Mouse (Mus musculus): ENCODE data around the gene Selenoi.

- no peak for TF ChIP-seq CTCF (IDR thresholded peaks at IDR 0.05; ENCODE audit: extremely low read depth, insufficient read depth, low read length)
- TF ChIP-seq POLR2A (IDR thresholded peaks at IDR 0.05; ENCODE audit: extremely low read depth, insufficient read depth, low read length) = no peak
These were observed 48.5 kb downstream of the Selenoi start for GRCm38 (mm10) chr5:30280864-30281263.

Measured in cortical plate, adult 2 months (tissue).